Mouse (Mus musculus) hindbrain, embryonic 12.5 days (tissue): ENCODE measurements around the gene Zc3h12a. TPM values are rescaled to one million over a fixed set of nuclear protein-coding genes. Genes with fewer than 3 reads are reported as not detected.

Experiments used
- ATAC-seq: fragments of 200-750 bp; cut with Nextera tagmentation; 2 replicates; pipeline ENCODE4 v1.8.0; 2017; ENCODE audit warnings: moderate TSS enrichment; ENCODE audit not compliant: low FRiP score
- H3K27ac ChIP-seq: fragments of 300-500 bp; sonication (generic); 2 replicates; pipeline ENCODE4 v1.5.1; 2016; ENCODE audit warnings: mild to moderate bottlenecking
- H3K27me3 ChIP-seq: fragments of 300-500 bp; sonication (generic); 2 replicates; pipeline ENCODE4 v1.6.1; 2016; ENCODE audit warnings: mild to moderate bottlenecking
- H3K36me3 ChIP-seq: fragments of 300-500 bp; sonication (generic); 2 replicates; pipeline ENCODE4 v1.6.1; 2016; ENCODE audit warnings: mild to moderate bottlenecking
- H3K4me1 ChIP-seq: fragments of 300-500 bp; sonication (generic); 2 replicates; pipeline ENCODE4 v1.6.1; 2016
- H3K4me2 ChIP-seq: fragments of 300-500 bp; sonication (generic); replicated peaks from 2 replicates; pipeline ENCODE4 v1.6.1; 2016; ENCODE audit warnings: mild to moderate bottlenecking
- H3K4me3 ChIP-seq: fragments of 300-500 bp; sonication (generic); 2 replicates; pipeline ENCODE4 v1.5.1; 2016; ENCODE audit warnings: mild to moderate bottlenecking
- H3K9ac ChIP-seq: fragments of 300-500 bp; sonication (generic); 2 replicates; pipeline ENCODE4 v1.6.1; 2016; ENCODE audit warnings: mild to moderate bottlenecking, moderate library complexity
- H3K9me3 ChIP-seq: fragments of 300-500 bp; sonication (generic); replicated peaks from 2 replicates; pipeline ENCODE4 v1.6.1; 2016; ENCODE audit warnings: mild to moderate bottlenecking
- WGBS: fragments of 180-500 bp; shearing (Covaris S2); methylation state at CpG from one replicate; pipeline ENCODE4 v1.1.7; 2016; 5-methylcytosine and 5-hydroxymethylcytosine counted together
- polyA plus RNA-seq: library from polyadenylated mRNA; unstranded; fragments of >200 nt; fragmentation: Nextera tagmentation; extraction: Ambion mirVana; gene quantifications from 2 replicates; pipeline ENCODE4 v1.2.1, GENCODE M21; 2016

The Zc3h12a gene
- polyA plus RNA-seq, 1 experiment from 2014 or later: 0.50 TPM

- no peak overlapping the region for H3K4me3 ChIP-seq
- no peak overlapping the region for H3K9ac ChIP-seq
- no peak for ATAC-seq
- H3K9me3 ChIP-seq: no peaks in the 10 kb centered on the region
- no peak overlapping the region for H3K4me2 ChIP-seq
- peaks cover 36% of the 10 kb centered on the region for H3K4me1 ChIP-seq
- 22% methylated on average over 16 of the region's 16 CpGs for WGBS
- H3K27me3 ChIP-seq: peaks cover 17% of the 10 kb centered on the region
- H3K27ac ChIP-seq: no peak overlapping the region
- no peaks in the 10 kb centered on the region for H3K36me3 ChIP-seq
Measured at GRCm38 (mm10) chr4:125122431-125123278, 5.0 kb downstream of the Zc3h12a start.

GRCm38 (mm10) chr4:125119721-125120120 lies 7.9 kb downstream of the Zc3h12a start:
- no peak for ATAC-seq

GRCm38 (mm10) chr4:125119070-125119469 lies 8.6 kb downstream of the Zc3h12a start:
- H3K27ac ChIP-seq: no peak overlapping the region
- peaks cover 2% of the 10 kb centered on the region; the same call in 1 of the 2 replicates for H3K27me3 ChIP-seq
- no peak for ATAC-seq
- WGBS: 31% methylated on average over 10 of the region's 10 CpGs
- H3K36me3 ChIP-seq: no peaks in the 10 kb centered on the region
- H3K4me3 ChIP-seq: no peak overlapping the region
- H3K9ac ChIP-seq: no peak overlapping the region
- H3K4me2 ChIP-seq: no peak overlapping the region
- peaks cover 32% of the 10 kb centered on the region for H3K4me1 ChIP-seq
- H3K9me3 ChIP-seq: no peaks in the 10 kb centered on the region

More at GRCm38 (mm10) chr4:125119721-125120120, 7.9 kb downstream of the Zc3h12a start:
- H3K4me2 ChIP-seq: no peak overlapping the region
- H3K9me3 ChIP-seq: no peaks in the 10 kb centered on the region
- peaks cover 2% of the 10 kb centered on the region; the same call in 1 of the 2 replicates for H3K27me3 ChIP-seq
- no peak overlapping the region for H3K4me3 ChIP-seq
- no peaks in the 10 kb centered on the region for H3K36me3 ChIP-seq
- no peak overlapping the region for H3K27ac ChIP-seq
- H3K4me1 ChIP-seq: peaks cover 36% of the 10 kb centered on the region
- 88% methylated on average over 11 of the region's 11 CpGs for WGBS
- H3K9ac ChIP-seq: no peak overlapping the region

DNA sequence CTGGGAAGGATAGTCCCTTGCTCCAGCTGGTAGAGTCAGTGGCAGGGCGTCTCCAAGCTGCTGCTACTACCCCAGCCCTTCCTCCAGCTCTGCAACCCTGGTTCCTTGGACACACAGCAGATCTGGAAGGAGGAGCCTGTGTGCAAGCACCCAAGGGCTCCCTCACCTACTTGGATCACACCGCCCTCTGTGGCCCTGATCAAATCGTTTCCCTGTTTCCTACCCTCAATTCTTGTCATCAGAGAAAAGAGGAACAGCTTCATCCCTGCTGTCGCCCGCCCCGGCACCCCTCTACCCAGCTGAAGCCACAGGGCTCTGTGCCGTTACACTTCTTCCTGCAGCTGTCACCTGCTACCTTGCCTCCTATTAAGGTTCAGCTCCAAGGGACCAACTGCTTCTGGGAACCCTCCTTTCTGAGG lies 9.7 kb downstream of the Zc3h12a start:
- Histone ChIP-seq H3K4me3 (no peak overlapping the region), H3K4me1 (peaks cover 28% of the 10 kb centered on the region), H3K36me3 (no peaks in the 10 kb centered on the region), H3K9ac (no peak overlapping the region), H3K27me3 (peaks cover 2% of the 10 kb centered on the region; the same call in 1 of the 2 replicates), H3K27ac (no peak overlapping the region), H3K4me2 (no peak overlapping the region), H3K9me3 (no peaks in the 10 kb centered on the region)
- 89% methylated on average over 7 of the region's 7 CpGs for WGBS
- no peak for ATAC-seq

- H3K9me3 ChIP-seq: no peaks in the 10 kb centered on the region
- 82% methylated on average over 13 of the region's 13 CpGs for WGBS
- H3K4me3 ChIP-seq: no peak overlapping the region
- ATAC-seq: no peak
- H3K4me1 ChIP-seq: peaks cover 21% of the 10 kb centered on the region
- no peak overlapping the region for H3K9ac ChIP-seq
- peaks cover 2% of the 10 kb centered on the region; the same call in 1 of the 2 replicates for H3K27me3 ChIP-seq
- H3K27ac ChIP-seq: no peak overlapping the region
- H3K36me3 ChIP-seq: 0 out of 2 replicates have a peak, but pooled peaks cover 2% of the 10 kb centered on the region
- H3K4me2 ChIP-seq: no peak overlapping the region
Measured at GRCm38 (mm10) chr4:125116929-125117328, 10.7 kb downstream of the Zc3h12a start.

DNA sequence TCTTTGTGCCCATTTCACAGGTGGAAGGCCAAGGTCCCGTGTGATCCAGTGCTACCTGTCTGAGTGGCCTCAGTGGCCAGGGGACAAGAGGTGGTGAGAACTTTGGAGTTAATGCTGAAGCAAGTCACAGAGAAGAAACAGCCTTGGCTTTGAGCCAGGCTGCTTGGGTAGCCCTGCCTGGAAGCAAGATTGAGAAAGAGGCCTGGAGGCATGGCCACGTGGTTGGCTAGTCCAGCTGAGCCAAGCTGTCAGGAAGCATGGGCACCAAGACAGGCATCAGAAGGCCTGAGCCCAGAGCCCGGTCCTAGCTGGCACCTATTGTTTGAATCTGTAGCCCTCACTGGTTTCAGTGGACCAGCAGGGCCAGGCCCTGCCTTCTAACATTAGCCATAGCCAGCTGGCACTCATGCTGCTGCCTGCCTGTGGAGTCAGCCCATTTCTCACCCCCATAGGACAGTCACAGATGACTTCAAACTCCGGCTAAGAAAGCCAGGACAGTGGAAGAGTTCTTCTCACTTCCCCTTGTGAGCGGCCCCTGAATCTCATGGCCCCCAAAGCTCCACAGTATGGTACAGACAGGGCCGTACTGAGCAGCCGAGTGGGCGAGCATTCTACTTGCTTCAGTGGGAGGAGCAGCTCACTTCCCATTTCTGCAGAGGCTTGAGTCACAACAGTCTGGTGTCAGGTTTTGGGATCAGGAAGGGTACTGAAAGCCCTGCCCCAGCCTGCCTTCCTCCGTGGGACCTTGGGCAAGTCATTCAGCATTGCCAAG lies 11.4 kb downstream of the Zc3h12a start:
- Histone ChIP-seq H3K36me3 (peaks cover 5% of the 10 kb centered on the region; the same call in 1 of the 2 replicates), H3K27ac (no peak overlapping the region; the same call in 1 of the 2 replicates), H3K4me3 (no peak overlapping the region), H3K4me2 (no peak overlapping the region), H3K27me3 (peaks cover 2% of the 10 kb centered on the region; the same call in 1 of the 2 replicates), H3K9me3 (no peaks in the 10 kb centered on the region), H3K9ac (no peak overlapping the region), H3K4me1 (peaks cover 21% of the 10 kb centered on the region)
- WGBS: 76% methylated on average over 9 of the region's 9 CpGs
- ATAC-seq: no peak

DNA sequence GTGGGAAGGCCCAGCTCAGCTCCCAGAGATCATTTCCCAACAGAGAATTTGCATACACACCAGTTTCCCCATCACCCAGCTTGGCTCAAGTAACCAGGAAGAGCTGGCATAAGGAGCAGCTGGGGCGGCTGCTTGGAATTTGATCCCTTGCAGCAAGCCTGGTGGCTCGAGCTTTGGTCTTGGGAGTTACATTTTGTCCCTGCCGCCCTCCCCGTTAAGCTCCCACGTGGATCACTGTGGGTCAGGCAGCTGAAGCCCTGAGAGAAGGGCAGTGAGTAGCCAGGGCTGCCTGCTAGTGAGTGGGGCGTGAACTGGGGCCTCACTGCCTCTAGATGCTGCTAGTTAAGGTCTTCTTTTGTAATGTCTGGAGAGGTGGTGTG lies 11.9 kb downstream of the Zc3h12a start:
- H3K9ac ChIP-seq: no peak overlapping the region
- peaks cover 2% of the 10 kb centered on the region; the same call in 1 of the 2 replicates for H3K27me3 ChIP-seq
- no peak overlapping the region for H3K4me2 ChIP-seq
- no peak for ATAC-seq
- no peak overlapping the region for H3K4me3 ChIP-seq
- no peaks in the 10 kb centered on the region for H3K9me3 ChIP-seq
- H3K27ac ChIP-seq: no peak overlapping the region
- 44% methylated on average over 6 of the region's 6 CpGs for WGBS
- peaks cover 9% of the 10 kb centered on the region; the same call in 1 of the 2 replicates for H3K36me3 ChIP-seq
- H3K4me1 ChIP-seq: peaks cover 21% of the 10 kb centered on the region

- ATAC-seq: no peak
Measured at GRCm38 (mm10) chr4:125115081-125115480, 12.6 kb downstream of the Zc3h12a start.

DNA sequence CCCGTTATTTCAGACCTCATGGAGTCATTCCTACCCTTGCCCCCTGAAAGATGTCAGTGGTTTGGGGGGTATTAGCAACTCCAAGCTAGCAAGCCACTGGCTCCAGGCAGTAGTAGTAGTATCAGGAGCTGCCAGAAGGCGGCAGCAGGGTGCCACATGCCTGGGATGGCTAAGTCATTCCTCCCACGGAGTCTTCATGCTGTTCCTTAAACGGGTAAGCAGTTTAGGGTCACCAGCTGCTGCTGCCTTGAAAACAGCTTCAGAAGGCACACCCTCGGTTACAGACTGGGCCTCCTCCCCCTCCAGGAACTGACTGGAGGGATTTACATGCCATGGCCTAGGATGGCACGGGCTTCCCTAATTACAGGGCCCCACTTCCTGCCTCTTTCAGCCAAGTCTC lies 13.0 kb downstream of the Zc3h12a start:
- H3K4me1 ChIP-seq: peaks cover 21% of the 10 kb centered on the region
- H3K27ac ChIP-seq: no peak overlapping the region
- H3K9ac ChIP-seq: no peak overlapping the region
- no peak; the same call in 1 of the 2 replicates for ATAC-seq
- 11% methylated on average over 6 of the region's 6 CpGs for WGBS
- peaks cover 18% of the 10 kb centered on the region for H3K36me3 ChIP-seq
- peaks cover 2% of the 10 kb centered on the region; the same call in 1 of the 2 replicates for H3K27me3 ChIP-seq
- no peaks in the 10 kb centered on the region for H3K9me3 ChIP-seq
- no peak overlapping the region for H3K4me3 ChIP-seq
- no peak overlapping the region for H3K4me2 ChIP-seq

More at GRCm38 (mm10) chr4:125115081-125115480, 12.6 kb downstream of the Zc3h12a start:
- Histone ChIP-seq H3K4me1 (peaks cover 21% of the 10 kb centered on the region), H3K36me3 (peaks cover 14% of the 10 kb centered on the region), H3K27me3 (peaks cover 2% of the 10 kb centered on the region; the same call in 1 of the 2 replicates), H3K9me3 (no peaks in the 10 kb centered on the region), H3K27ac (no peak overlapping the region), H3K4me3 (no peak overlapping the region), H3K4me2 (no peak overlapping the region), H3K9ac (no peak overlapping the region)
- WGBS: 80% methylated on average over 4 of the region's 4 CpGs

- WGBS: 94% methylated on average over 9 of the region's 9 CpGs
- Histone ChIP-seq H3K27me3 (no peaks in the 10 kb centered on the region), H3K9ac (no peak overlapping the region), H3K4me1 (no peaks in the 10 kb centered on the region), H3K9me3 (no peaks in the 10 kb centered on the region), H3K36me3 (peaks cover 44% of the 10 kb centered on the region), H3K4me3 (no peak overlapping the region), H3K27ac (no peak overlapping the region), H3K4me2 (no peak overlapping the region)
- ATAC-seq: no peak
Measured at GRCm38 (mm10) chr4:125105354-125105753, 22.3 kb downstream of the Zc3h12a start.

- Histone ChIP-seq H3K27me3 (no peaks in the 10 kb centered on the region), H3K36me3 (peaks cover 28% of the 10 kb centered on the region), H3K9me3 (no peaks in the 10 kb centered on the region), H3K4me1 (peaks cover 5% of the 10 kb centered on the region; the same call in 1 of the 2 replicates), H3K4me3 (no peak overlapping the region), H3K27ac (no peak overlapping the region), H3K9ac (no peak overlapping the region), H3K4me2 (no peak overlapping the region)
- 76% methylated on average over 13 of the region's 13 CpGs for WGBS
- ATAC-seq: no peak
Measured at GRCm38 (mm10) chr4:125101334-125101733, 26.3 kb downstream of the Zc3h12a start.

DNA sequence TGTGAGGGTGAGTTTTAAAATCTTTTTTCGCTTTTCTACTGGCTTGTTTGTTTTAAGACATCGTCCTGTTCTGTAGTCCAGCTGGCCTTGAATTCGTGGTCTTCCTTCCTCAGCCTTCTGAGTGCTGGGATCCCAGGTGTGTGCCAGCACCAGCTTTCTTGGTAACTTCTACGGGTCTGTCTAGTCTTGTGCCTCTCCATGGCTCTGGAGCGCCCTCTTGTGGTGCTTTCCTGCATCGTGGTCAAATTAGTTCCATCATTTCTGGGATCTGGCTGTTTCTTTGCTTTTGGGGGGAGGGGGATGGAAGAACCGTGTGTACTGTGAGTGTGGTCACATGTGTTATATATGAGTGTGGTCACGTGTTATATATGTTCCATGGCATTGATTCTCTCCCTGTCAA lies 28.2 kb downstream of the Zc3h12a start:
- H3K4me3 ChIP-seq: no peak overlapping the region
- H3K4me2 ChIP-seq: no peak overlapping the region
- WGBS: 10% methylated on average over 8 of the region's 8 CpGs
- no peak overlapping the region for H3K9ac ChIP-seq
- ATAC-seq: peak; percentile 52; the same call in 1 of the 2 replicates
- H3K36me3 ChIP-seq: peaks cover 15% of the 10 kb centered on the region
- H3K27me3 ChIP-seq: no peaks in the 10 kb centered on the region
- H3K27ac ChIP-seq: no peak overlapping the region
- peaks cover 5% of the 10 kb centered on the region; the same call in 1 of the 2 replicates for H3K4me1 ChIP-seq
- no peaks in the 10 kb centered on the region for H3K9me3 ChIP-seq
